Mouse (Mus musculus) ovary, adult 2 months (tissue): ENCODE results near the gene Eepd1. TPM values are rescaled to one million over a fixed set of nuclear protein-coding genes. Genes with fewer than 3 reads are reported as not detected.

Experiments
- polyA plus RNA-seq: library from polyadenylated mRNA; depleted of rRNA; stranded (reverse); fragments of >200 nt; gene quantifications from 2 replicates; pipeline ENCODE4 v1.2.3, GENCODE M21; 2012; rRNA removed

Eepd1 gene
- 16.6 and 16.9 TPM in 2 replicates for polyA plus RNA-seq

DNA sequence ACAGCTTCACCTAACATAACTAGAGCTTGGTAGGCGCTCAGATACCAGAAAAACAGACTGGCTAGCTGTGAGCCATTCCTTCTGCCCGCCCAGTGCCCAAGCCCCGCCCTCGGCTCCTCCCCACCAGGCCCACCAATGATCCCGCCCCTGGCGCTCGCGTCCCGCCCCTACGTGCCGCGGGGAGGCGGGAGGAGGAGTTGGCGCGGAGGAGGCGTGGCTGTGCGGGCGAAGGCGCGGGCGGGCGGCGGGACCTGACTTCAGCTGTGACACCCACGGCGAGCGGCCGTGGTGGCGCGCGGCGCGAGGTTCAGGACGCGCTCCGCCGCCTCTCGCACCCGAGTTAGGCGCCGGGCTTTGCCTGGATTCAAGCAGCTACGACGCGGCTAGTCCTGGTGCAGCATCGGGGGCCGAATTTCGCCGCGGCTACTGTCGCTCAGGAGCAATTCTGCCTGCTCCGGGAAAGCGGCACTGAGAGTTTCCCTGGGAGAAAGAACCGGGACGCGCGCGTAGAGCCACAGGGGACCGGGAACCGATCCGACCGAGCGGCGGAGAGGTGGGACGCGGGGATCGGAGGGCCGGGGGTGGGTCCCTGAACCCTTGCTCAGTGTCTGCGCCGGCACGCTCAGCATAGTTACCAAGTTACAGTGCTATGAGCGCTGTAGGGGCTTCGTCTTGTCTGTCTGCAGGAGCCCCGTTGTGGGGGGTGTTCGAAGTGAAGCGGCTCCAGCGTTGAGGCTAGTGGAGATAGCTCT lies at the start of gene Eepd1:
Eepd1 (plus strand) TSS at position 204 of the 752 bp plus-strand sequence.

Other genes starting within 250 kb of the Eepd1 start
- 3.8 and 4.8 TPM in 2 replicates for gene Sept7, start 229.1 kb upstream of the Eepd1 start, polyA plus RNA-seq